Mouse (Mus musculus) embryonic fibroblast, embryonic 13.5 days (primary cell): Measurements from ENCODE around the gene H2-M10.4. TPM values are rescaled to one million over a fixed set of nuclear protein-coding genes. Genes with fewer than 3 reads are reported as not detected.

Experiments
- H3K27ac ChIP-seq: 2 replicates; pipeline ENCODE4 v1.5.1; 2012; ENCODE audit warnings: low read length, control low read depth, inconsistent platforms; ENCODE audit not compliant: insufficient read depth
- H3K4me1 ChIP-seq: 2 replicates; pipeline ENCODE4 v1.6.1; 2011; ENCODE audit warnings: low read length; ENCODE audit not compliant: control insufficient read depth, insufficient read depth
- H3K4me3 ChIP-seq: 2 replicates; pipeline ENCODE4 v1.5.1; 2011; ENCODE audit warnings: mild to moderate bottlenecking, control low read depth, low read length; ENCODE audit not compliant: insufficient read depth
- CTCF ChIP-seq: IDR thresholded peaks from 2 replicates; pipeline ENCODE4 v1.5.1; 2011; ENCODE audit warnings: mild to moderate bottlenecking, control low read depth, low read length, moderate library complexity, borderline replicate concordance; ENCODE audit not compliant: insufficient read depth
- POLR2A ChIP-seq: IDR thresholded peaks from 2 replicates; pipeline ENCODE4 v1.6.1; 2011; ENCODE audit warnings: low read depth, mild to moderate bottlenecking, control low read depth, low read length, moderate library complexity
- polyA plus RNA-seq: library from polyadenylated mRNA; stranded (reverse); fragments of >200 nt; gene quantifications from 2 replicates; pipeline ENCODE4 v1.2.4, GENCODE M21; 2011; ENCODE audit warnings: low read depth; ENCODE audit not compliant: missing spikeins, insufficient read length

The H2-M10.4 gene
- polyA plus RNA-seq, 1 experiment: not detected

DNA sequence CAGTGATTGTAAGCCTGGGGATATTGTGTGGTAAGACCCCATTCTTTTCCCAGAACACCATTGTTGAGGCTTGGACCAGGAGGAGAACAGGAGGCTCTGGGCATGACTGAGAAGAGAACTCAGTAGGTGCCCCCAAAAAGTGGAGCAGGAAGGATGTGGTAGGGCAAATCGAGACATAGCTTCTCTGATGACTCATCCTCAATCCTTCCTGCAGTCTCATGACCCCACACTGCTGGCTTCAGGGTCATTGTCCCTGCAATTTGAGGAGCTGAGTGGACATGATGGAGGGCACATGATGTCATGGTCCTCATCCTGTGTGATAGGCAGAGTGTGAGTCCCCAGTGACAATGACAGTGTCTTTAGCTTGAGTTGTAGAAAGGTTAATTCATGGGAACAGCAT is 46.7 kb downstream of the H2-M10.4 start:
- no peak overlapping the region for H3K27ac ChIP-seq
- no peaks in the 10 kb centered on the region for H3K4me1 ChIP-seq
- TF ChIP-seq POLR2A (no peak), CTCF (no peak)
- no peak overlapping the region for H3K4me3 ChIP-seq

- H3K4me3 ChIP-seq: no peak overlapping the region
- no peak overlapping the region for H3K27ac ChIP-seq
- no peak for TF ChIP-seq POLR2A
- no peak for TF ChIP-seq CTCF
- no peaks in the 10 kb centered on the region for H3K4me1 ChIP-seq
Measured at GRCm38 (mm10) chr17:36414361-36414760, 47.8 kb downstream of the H2-M10.4 start.

Other genes starting within 250 kb of the H2-M10.4 start
- gene Rpp21, start 204.3 kb downstream of the H2-M10.4 start, polyA plus RNA-seq: 19.5 and 20.3 TPM in 2 replicates
- 13.2 and 13.8 TPM in 2 replicates for gene Trim39, start 190.1 kb downstream of the H2-M10.4 start, polyA plus RNA-seq
- gene H2-M10.2, start 175.8 kb downstream of the H2-M10.4 start, polyA plus RNA-seq: not detected in 2 replicates
- gene H2-M10.1, start 136.2 kb downstream of the H2-M10.4 start, polyA plus RNA-seq: not detected in 2 replicates
- not detected in 2 replicates for gene H2-M10.3, start 93.9 kb downstream of the H2-M10.4 start, polyA plus RNA-seq
- not detected in 2 replicates for gene H2-M11, start 84.7 kb upstream of the H2-M10.4 start, polyA plus RNA-seq
- 0.97 and 2.9 TPM in 2 replicates for gene H2-M9, start 180.3 kb upstream of the H2-M10.4 start, polyA plus RNA-seq
- not detected in 2 replicates for gene H2-M1, start 209.9 kb upstream of the H2-M10.4 start, polyA plus RNA-seq